ENCODE assay signal across 16 mouse cellular contexts in genomic region chr15:100251153-100251780, GRCm38 (mm10). TPM values are rescaled to one million over a fixed set of nuclear protein-coding genes. Genes with fewer than 3 reads are reported as not detected.
DNase-seq lines count a peak whose midpoint lies in the region; ATAC-seq and TF ChIP-seq lines count a peak whose summit lies in the region.
"Had no signal": no experiment of that assay in that cellular context is flagged by ENCODE, and none has a peak within 500 bp of the region (broad histone marks: within the 10 kb centered on the region; RNA-seq: fewer than 3 reads in every experiment).

No protein-coding gene starts in this region.

- H3K9me3 ChIP-seq in kidney, embryonic 16.5 days (ENCODE audit: low read length) = no peaks in the 10 kb centered on the region
- H3K9me3 ChIP-seq: limb, embryonic 10.5 days had no signal

- no peak overlapping the region for H3K9ac ChIP-seq in kidney, embryonic 16.5 days (replicated peaks; ENCODE audit: low read length)
- H3K9ac ChIP-seq: liver, embryonic 14.5 days had no signal

- H3K27ac ChIP-seq in kidney, adult 2 months (ENCODE audit: insufficient read depth, low read depth, low read length) = no peak overlapping the region
- H3K27ac ChIP-seq in kidney, embryonic 16.5 days (ENCODE audit: low read length) = no peak overlapping the region
- H3K27ac ChIP-seq: limb, embryonic 10.5 days; liver, embryonic 14.5 days; stomach, postnatal 0 days had no signal

- no peaks in the 10 kb centered on the region for H3K4me1 ChIP-seq in kidney, adult 2 months (ENCODE audit: control insufficient read depth, insufficient read depth, low read length)
- H3K4me1 ChIP-seq in kidney, embryonic 16.5 days (ENCODE audit: insufficient read depth, low read length) = no peaks in the 10 kb centered on the region
- H3K4me1 ChIP-seq: limb, embryonic 10.5 days had no signal

- peak; percentile 43 for DNase-seq in kidney, adult 2 months
- peak; percentile 66 for DNase-seq in right cerebral cortex, adult 18-20 months
- no peak for DNase-seq in right cerebral cortex, postnatal 10 days (ENCODE audit: low spot score in 2 of 2)
- DNase-seq in NIH3T3 (ENCODE audit: low read depth) = peak; percentile 94
- DNase-seq in telencephalon, adult 2 months (ENCODE audit: low read depth, low spot score) = peak; percentile 71
- DNase-seq: cerebellum, adult 11-12 months; spleen, adult 18-20 months had no signal

- 67% methylated on average over 6 of the region's 6 CpGs for WGBS in kidney, adult 2 months
- WGBS in kidney, embryonic 16.5 days = 72% methylated on average over 6 of the region's 6 CpGs

- H3K4me3 ChIP-seq in kidney, adult 2 months (ENCODE audit: insufficient read depth, low read depth, low read length) = no peak overlapping the region
- no peak overlapping the region for H3K4me3 ChIP-seq in kidney, embryonic 16.5 days (ENCODE audit: low read length)
- H3K4me3 ChIP-seq: limb, embryonic 10.5 days had no signal

- TF ChIP-seq POLR2A in kidney, adult 2 months (IDR thresholded peaks at IDR 0.05; ENCODE audit: low read depth, low read length) = no peak

- no peak for ATAC-seq in kidney, embryonic 16.5 days (ENCODE audit: low FRiP score, low TSS enrichment)
- no peak for ATAC-seq in megakaryocyte progenitor cell, adult 5-6 weeks (replicated peaks; ENCODE audit: poor library complexity)

- peaks cover 13% of the 10 kb centered on the region for H3K36me3 ChIP-seq in kidney, adult 2 months (ENCODE audit: control insufficient read depth, insufficient read depth, low read length)
- H3K36me3 ChIP-seq in kidney, embryonic 16.5 days (ENCODE audit: insufficient read depth, low read length) = peaks cover 86% of the 10 kb centered on the region

- H3K4me2 ChIP-seq in kidney, embryonic 16.5 days (replicated peaks; ENCODE audit: low read depth, low read length) = no peak overlapping the region
- H3K4me2 ChIP-seq: midbrain, embryonic 11.5 days had no signal

- H3K27me3 ChIP-seq in kidney, adult 2 months (replicated peaks; ENCODE audit: control insufficient read depth, insufficient read depth, low read length) = no peaks in the 10 kb centered on the region
- no peaks in the 10 kb centered on the region for H3K27me3 ChIP-seq in kidney, embryonic 16.5 days (ENCODE audit: insufficient read depth, low read length)

- no peak for TF ChIP-seq CTCF in kidney, adult 2 months (conservative IDR thresholded peaks at IDR 0.05; ENCODE audit: insufficient read depth, insufficient read length, low read depth, low read length)

RNA-seq across cellular contexts. Expression of gene Atf1, which starts 23.6 kb away (rescaled TPM):
- polyA plus RNA-seq in kidney, adult 2 months (2012; rRNA removed) = 38.6 and 43.7 TPM in 2 replicates
- 44.2 and 46.6 TPM in 2 replicates for polyA plus RNA-seq in kidney, embryonic 16.5 days (2015; fragmentation: Nextera tagmentation; extraction: Ambion mirVana)
- total RNA-seq in megakaryocyte progenitor cell, adult 5-6 weeks (2015) = 92.3 and 95.8 TPM in 2 replicates
- 65.7 and 80.7 TPM in 2 replicates for total RNA-seq in megakaryocyte progenitor cell, adult 5-6 weeks (2017)

RNA-seq across cellular contexts. Expression of gene Tmprss12, which starts 29.4 kb away (rescaled TPM):
- 0.14 TPM in 1 of 2 replicates, not detected in the other for polyA plus RNA-seq in kidney, adult 2 months (2012; rRNA removed)
- not detected in 2 replicates for polyA plus RNA-seq in kidney, embryonic 16.5 days (2015; fragmentation: Nextera tagmentation; extraction: Ambion mirVana)
- not detected in 2 replicates for total RNA-seq in megakaryocyte progenitor cell, adult 5-6 weeks (2015)
- not detected in 2 replicates for total RNA-seq in megakaryocyte progenitor cell, adult 5-6 weeks (2017)
- total RNA-seq: hematopoietic stem cell, adult 5-6 weeks; layer of hippocampus, adult 18-20 months had no signal
- polyA plus RNA-seq: intestine, embryonic 14.5 days; limb, embryonic 10.5 days; liver, embryonic 14.5 days; stomach, postnatal 0 days had no signal

RNA-seq across cellular contexts. Expression of gene Mettl7a1, which starts 52.7 kb away (rescaled TPM):
- polyA plus RNA-seq in kidney, adult 2 months (2012; rRNA removed) = 370 and 430 TPM in 2 replicates
- polyA plus RNA-seq in kidney, embryonic 16.5 days (2015; fragmentation: Nextera tagmentation; extraction: Ambion mirVana) = 15.5 and 19.0 TPM in 2 replicates
- 15.0 and 17.7 TPM in 2 replicates for total RNA-seq in megakaryocyte progenitor cell, adult 5-6 weeks (2015)
- 49.5 and 63.2 TPM in 2 replicates for total RNA-seq in megakaryocyte progenitor cell, adult 5-6 weeks (2017)

Comparison
In these comparisons a context has a peak if more than half of its experiments do, and no peak if none do; other contexts are left out.
1. DNase-seq: peak in kidney, adult 2 months (single experiment), right cerebral cortex, adult 18-20 months (single experiment), NIH3T3 (single experiment) and telencephalon, adult 2 months (single experiment); none in right cerebral cortex, postnatal 10 days (0 of 2).
2. RNA of gene Mettl7a1, which starts 52.7 kb away (polyA plus RNA-seq): 370 to 430 TPM in kidney, adult 2 months; 15.5 to 19.0 TPM in kidney, embryonic 16.5 days; every median in the first group is over 10 times any median in the second.